Comparison of ENCODE assay signal across 18 mouse cellular contexts in genomic region chr14:76851473-76852214, GRCm38 (mm10).
DNase-seq lines count a peak whose midpoint lies in the region; ATAC-seq and TF ChIP-seq lines count a peak whose summit lies in the region.
"Had no signal": no experiment of that assay in that cellular context is flagged by ENCODE, and none has a peak within 500 bp of the region (broad histone marks: within the 10 kb centered on the region; RNA-seq: fewer than 3 reads in every experiment).

No protein-coding gene starts in this region.

- intact Hi-C loops in heart, postnatal 14 days (cut with DNase I): no loop called here
- intact Hi-C loops in gastrocnemius, postnatal 14 days (cut with DNase I; ENCODE audit: low total_unique reads): no loop called here

- no peak for TF ChIP-seq RAD21 in CH12.LX (IDR thresholded peaks at IDR 0.05; ENCODE audit: low read depth, low read length)

- H3K9ac ChIP-seq in heart, embryonic 14.5 days (ENCODE audit: low read length): no peak overlapping the region
- no peak overlapping the region for H3K9ac ChIP-seq in CH12.LX (ENCODE audit: insufficient read depth, low read depth)
- no peak overlapping the region for H3K9ac ChIP-seq in intestine, embryonic 15.5 days
- H3K9ac ChIP-seq: embryonic facial prominence, embryonic 13.5 days; forebrain, embryonic 12.5 days; heart, embryonic 13.5 days; limb, embryonic 12.5 days had no signal

- H3K4me1 ChIP-seq in heart, embryonic 14.5 days (ENCODE audit: control insufficient read depth in 2 of 2, insufficient read depth in 2 of 2, low read length in 2 of 2): peaks cover 7 to 14% of the 10 kb centered on the region in 2 experiments; a peak in 3 of 4 replicates
- no peaks in the 10 kb centered on the region; a peak in 1 of 4 replicates for H3K4me1 ChIP-seq in CH12.LX (ENCODE audit: control insufficient read depth in 1 of 2, insufficient read depth in 2 of 2)
- H3K4me1 ChIP-seq in intestine, embryonic 15.5 days (replicated peaks): peaks cover 14% of the 10 kb centered on the region
- H3K4me1 ChIP-seq in megakaryocyte, embryonic 14.5 days: peaks cover 75% of the 10 kb centered on the region
- H3K4me1 ChIP-seq: forebrain, embryonic 12.5 days had no signal

- no peak overlapping the region for H3K4me3 ChIP-seq in heart, embryonic 14.5 days (ENCODE audit: control insufficient read depth in 1 of 2, insufficient read depth in 1 of 2, low read depth in 1 of 2, low read length in 2 of 2)
- H3K4me3 ChIP-seq in CH12.LX (replicated peaks in 1 of 3; ENCODE audit: low read depth in 2 of 3, low read length in 2 of 3, poor library complexity in 1 of 3): no peak overlapping the region
- H3K4me3 ChIP-seq in intestine, embryonic 15.5 days (replicated peaks): no peak overlapping the region
- peak overlapping the region; percentile 89 for H3K4me3 ChIP-seq in megakaryocyte, embryonic 14.5 days (replicated peaks)
- H3K4me3 ChIP-seq: embryonic facial prominence, embryonic 13.5 days; forebrain, embryonic 12.5 days; gastrocnemius, adult 2 months; heart, embryonic 13.5 days; limb, embryonic 12.5 days had no signal

- no peaks in the 10 kb centered on the region for H3K79me2 ChIP-seq in CH12.LX (replicated peaks; ENCODE audit: control insufficient read depth, extremely low read depth, insufficient read depth, poor library complexity, severe bottlenecking)

- H3K4me2 ChIP-seq in heart, embryonic 14.5 days (ENCODE audit: low read length): no peak overlapping the region
- peak overlapping the region; percentile 70 for H3K4me2 ChIP-seq in CH12.LX (ENCODE audit: insufficient read depth, low read depth, poor library complexity, severe bottlenecking)
- H3K4me2 ChIP-seq in intestine, embryonic 15.5 days (replicated peaks): no peak overlapping the region
- H3K4me2 ChIP-seq: embryonic facial prominence, embryonic 13.5 days; forebrain, embryonic 12.5 days; heart, embryonic 13.5 days; limb, embryonic 12.5 days had no signal

- 40% methylated on average over 10 of the region's 10 CpGs for WGBS in heart, embryonic 14.5 days
- WGBS in intestine, embryonic 15.5 days: 45% methylated on average over 10 of the region's 10 CpGs

- in situ Hi-C loops in CH12.LX (cut with MboI; ENCODE audit: low pct_ligation_motif_present, low pct_unique_long_range_greater_than_20kb, low sequenced_read_pairs): no loop called here

- dilution Hi-C loops in CH12.LX (cut with MboI; ENCODE audit: extremely low pct_ligation_motif_present, extremely low pct_unique_long_range_greater_than_20kb, low sequenced_read_pairs): no loop called here

- no peak overlapping the region for H3K27ac ChIP-seq in heart, embryonic 14.5 days (replicated peaks in 1 of 2; ENCODE audit: control insufficient read depth in 1 of 2, insufficient read depth in 1 of 2, low read depth in 2 of 2, low read length in 2 of 2)
- no peak overlapping the region for H3K27ac ChIP-seq in CH12.LX (ENCODE audit: insufficient read depth, low read depth)
- no peak overlapping the region for H3K27ac ChIP-seq in intestine, embryonic 15.5 days
- H3K27ac ChIP-seq: embryonic facial prominence, embryonic 13.5 days; forebrain, embryonic 12.5 days; gastrocnemius, adult 2 months; heart, embryonic 13.5 days; limb, embryonic 12.5 days had no signal

- ATAC-seq in heart, embryonic 14.5 days (ENCODE audit: insufficient number of reproducible peaks, insufficient read depth, low FRiP score, low read depth): 0 out of 2 replicates have a peak, but pooled peaks have one; percentile 21
- ATAC-seq in intestine, embryonic 15.5 days: peak; percentile 62; the same call in 1 of the 2 replicates
- ATAC-seq: inflammation-experienced regulatory T-cells, adult 6 months had no signal

- no peaks in the 10 kb centered on the region for H3K9me3 ChIP-seq in heart, embryonic 14.5 days (ENCODE audit: control insufficient read depth, low read length)
- no peaks in the 10 kb centered on the region for H3K9me3 ChIP-seq in CH12.LX (replicated peaks; ENCODE audit: low read length)
- no peaks in the 10 kb centered on the region for H3K9me3 ChIP-seq in intestine, embryonic 15.5 days
- no peaks in the 10 kb centered on the region for H3K9me3 ChIP-seq in megakaryocyte, embryonic 14.5 days
- H3K9me3 ChIP-seq: embryonic facial prominence, embryonic 13.5 days; forebrain, embryonic 12.5 days; heart, embryonic 13.5 days; limb, embryonic 12.5 days had no signal

- no peaks in the 10 kb centered on the region for H3K27me3 ChIP-seq in heart, embryonic 14.5 days (ENCODE audit: control insufficient read depth, insufficient read depth, low read length)
- H3K27me3 ChIP-seq in CH12.LX (replicated peaks): no peaks in the 10 kb centered on the region
- no peaks in the 10 kb centered on the region for H3K27me3 ChIP-seq in intestine, embryonic 15.5 days (replicated peaks)
- no peaks in the 10 kb centered on the region for H3K27me3 ChIP-seq in megakaryocyte, embryonic 14.5 days (replicated peaks)
- H3K27me3 ChIP-seq: embryonic facial prominence, embryonic 13.5 days; forebrain, embryonic 12.5 days; heart, embryonic 13.5 days; limb, embryonic 12.5 days had no signal

- TF ChIP-seq POLR2A in CH12.LX (IDR thresholded peaks at IDR 0.05; ENCODE audit: low read depth, low read length): no peak

- DNase-seq in heart, postnatal 14 days: no peak
- no peak for DNase-seq in CH12.LX (ENCODE audit: extremely low read depth)
- DNase-seq in layer of hippocampus, postnatal 10 days (ENCODE audit: low spot score in 2 of 2): no peak
- no peak for DNase-seq in gastrocnemius, postnatal 14 days
- DNase-seq in cerebellum, adult 9-11 months: no peak
- DNase-seq: cerebellum, adult 9-10 months; gastrocnemius, adult 2 months; layer of hippocampus, adult 9-11 months; lung, postnatal 36 days; thymus, postnatal 36 days had no signal

- TF ChIP-seq CTCF in CH12.LX (conservative IDR thresholded peaks at IDR 0.05 in 1 of 2, IDR thresholded peaks at IDR 0.05 in 1 of 2; ENCODE audit: low read depth in 2 of 2, low read length in 2 of 2): no peak

- H3K36me3 ChIP-seq in heart, embryonic 14.5 days (ENCODE audit: control insufficient read depth, insufficient read depth, low read length): no peaks in the 10 kb centered on the region
- no peaks in the 10 kb centered on the region for H3K36me3 ChIP-seq in CH12.LX (replicated peaks in 1 of 2; ENCODE audit: control insufficient read depth in 1 of 2, insufficient read depth in 1 of 2, low read length in 1 of 2)
- H3K36me3 ChIP-seq in intestine, embryonic 15.5 days: no peaks in the 10 kb centered on the region
- H3K36me3 ChIP-seq in megakaryocyte, embryonic 14.5 days (replicated peaks; ENCODE audit: low read length): no peaks in the 10 kb centered on the region
- H3K36me3 ChIP-seq: embryonic facial prominence, embryonic 13.5 days; forebrain, embryonic 12.5 days; heart, embryonic 13.5 days; limb, embryonic 12.5 days had no signal

- TF ChIP-seq EP300 in CH12.LX (IDR thresholded peaks at IDR 0.05; ENCODE audit: low read length): no peak

TF ChIP-seq in CH12.LX, 34 proteins besides CTCF, POLR2A, EP300 and RAD21:
- TF ChIP-seq USF1 (IDR thresholded peaks at IDR 0.05; ENCODE audit: low read depth, low read length) (no peak), BHLHE40 (IDR thresholded peaks at IDR 0.05; ENCODE audit: low read depth, low read length) (no peak), KAT2A (IDR thresholded peaks at IDR 0.05; ENCODE audit: insufficient replicate concordance, low read length) (no peak), ZKSCAN1 (IDR thresholded peaks at IDR 0.05; ENCODE audit: borderline replicate concordance, low read depth, low read length) (no peak), ZNF384 (IDR thresholded peaks at IDR 0.05; ENCODE audit: low read depth, low read length) (no peak), MXI1 (IDR thresholded peaks at IDR 0.05; ENCODE audit: low read depth, low read length) (no peak), PAX5 (IDR thresholded peaks at IDR 0.05; ENCODE audit: low read length) (no peak), JUN (IDR thresholded peaks at IDR 0.05; ENCODE audit: insufficient read depth, low read depth, low read length) (no peak), ELF1 (IDR thresholded peaks at IDR 0.05; ENCODE audit: low read depth, low read length) (no peak), NRF1 (IDR thresholded peaks at IDR 0.05; ENCODE audit: low read depth, low read length) (no peak), MYC (IDR thresholded peaks at IDR 0.05; ENCODE audit: low read depth, low read length) (no peak), E2F4 (IDR thresholded peaks at IDR 0.05; ENCODE audit: insufficient replicate concordance, low read depth, low read length) (no peak), POLR2AphosphoS2 (IDR thresholded peaks at IDR 0.05; ENCODE audit: low read depth, low read length) (no peak)
TF ChIP-seq in CH12.LX: peak in this region for 0.
